Mouse (Mus musculus) hindbrain, embryonic 14.5 days (tissue): Measurements from ENCODE around the gene Lactb. TPM values are rescaled to one million over a fixed set of nuclear protein-coding genes. Genes with fewer than 3 reads are reported as not detected.

ENCODE experiments used
- ATAC-seq: fragments of 200-750 bp; cut with Nextera tagmentation; 2 replicates; pipeline ENCODE4 v1.8.0; 2017; ENCODE audit warnings: moderate number of reproducible peaks, mild to moderate bottlenecking, moderate TSS enrichment, moderate library complexity; ENCODE audit not compliant: low FRiP score
- DNase-seq: peaks from one replicate; pipeline ENCODE4 v3.0.0-alpha.2; 2015; ENCODE audit warnings: low spot score
- H3K27ac ChIP-seq: fragments of 300-500 bp; sonication (generic); 2 replicates; pipeline ENCODE4 v1.5.1; 2014; ENCODE audit warnings: mild to moderate bottlenecking, moderate library complexity
- H3K27me3 ChIP-seq: fragments of 300-500 bp; sonication (generic); 2 replicates; pipeline ENCODE4 v1.6.1; 2014; ENCODE audit warnings: mild to moderate bottlenecking, low read length, mixed read lengths; ENCODE audit not compliant: control insufficient read depth, insufficient read depth
- H3K36me3 ChIP-seq: fragments of 300-500 bp; sonication (generic); replicated peaks from 2 replicates; pipeline ENCODE4 v1.6.1; 2014; ENCODE audit not compliant: control insufficient read depth, insufficient read depth
- H3K4me1 ChIP-seq: fragments of 300-500 bp; sonication (generic); replicated peaks from 2 replicates; pipeline ENCODE4 v1.6.1; 2014; ENCODE audit warnings: antibody characterized with exemption, low read length, mixed read lengths; ENCODE audit not compliant: control insufficient read depth, insufficient read depth
- H3K4me2 ChIP-seq: fragments of 300-500 bp; sonication (generic); replicated peaks from 2 replicates; pipeline ENCODE4 v1.6.1; 2014; ENCODE audit warnings: mild to moderate bottlenecking, moderate library complexity
- H3K4me3 ChIP-seq: fragments of 300-500 bp; sonication (generic); replicated peaks from 2 replicates; pipeline ENCODE4 v1.5.1; 2014; ENCODE audit warnings: mild to moderate bottlenecking, low read length
- H3K9ac ChIP-seq: fragments of 300-500 bp; sonication (generic); 2 replicates; pipeline ENCODE4 v1.6.1; 2014
- H3K9me3 ChIP-seq: fragments of 300-500 bp; sonication (generic); 2 replicates; pipeline ENCODE4 v1.6.1; 2016; ENCODE audit warnings: low read length; ENCODE audit not compliant: control insufficient read depth
- WGBS: fragments of 180-500 bp; shearing (Covaris S2); extraction: QIAGEN DNeasy Blood & Tissue Kit; methylation state at CpG from one replicate; pipeline ENCODE4 v1.1.7; 2014; 5-methylcytosine and 5-hydroxymethylcytosine counted together
- polyA plus RNA-seq: library from polyadenylated mRNA; unstranded; fragments of >200 nt; fragmentation: Nextera tagmentation; extraction: Ambion mirVana; gene quantifications from 2 replicates; pipeline ENCODE4 v1.2.1, GENCODE M21; 2014

The Lactb gene
- polyA plus RNA-seq, 1 experiment from 2014 or later = 17.8 TPM

DNA sequence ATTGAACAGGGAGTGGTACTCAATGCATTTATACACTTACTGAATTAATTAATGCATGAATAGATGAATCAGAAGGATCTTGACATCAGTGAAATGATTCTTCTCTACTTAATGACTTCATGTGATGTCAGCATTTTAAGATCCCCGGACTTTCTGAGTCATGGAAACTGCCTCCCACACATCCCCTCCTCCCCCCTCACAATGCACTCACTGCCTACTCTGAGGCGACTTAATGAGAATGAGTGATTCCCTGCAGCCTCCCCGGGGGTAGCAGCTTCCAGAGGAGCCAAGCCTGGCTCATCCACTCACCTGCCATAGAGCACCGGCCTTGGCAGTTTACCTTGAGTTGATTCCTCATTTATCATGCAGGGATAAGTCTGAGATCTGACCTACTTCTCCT is 27.9 kb upstream of the Lactb start:
- no peaks in the 10 kb centered on the region for H3K4me1 ChIP-seq
- no peaks in the 10 kb centered on the region for H3K27me3 ChIP-seq
- ATAC-seq = no peak
- no peak for DNase-seq
- H3K9me3 ChIP-seq = no peaks in the 10 kb centered on the region
- WGBS = 28% methylated on average over 4 of the region's 4 CpGs
- no peak overlapping the region for H3K27ac ChIP-seq
- H3K36me3 ChIP-seq = no peaks in the 10 kb centered on the region
- no peak overlapping the region for H3K9ac ChIP-seq
- H3K4me2 ChIP-seq = no peak overlapping the region
- no peak overlapping the region for H3K4me3 ChIP-seq

GRCm38 (mm10) chr9:67001506-67001905 is 26.2 kb upstream of the Lactb start:
- WGBS = 81% methylated on average over 4 of the region's 4 CpGs
- H3K4me3 ChIP-seq = no peak overlapping the region
- H3K9me3 ChIP-seq = no peaks in the 10 kb centered on the region
- H3K4me1 ChIP-seq = no peaks in the 10 kb centered on the region
- no peaks in the 10 kb centered on the region for H3K27me3 ChIP-seq
- DNase-seq = no peak
- no peaks in the 10 kb centered on the region for H3K36me3 ChIP-seq
- no peak overlapping the region for H3K4me2 ChIP-seq
- no peak overlapping the region for H3K9ac ChIP-seq
- H3K27ac ChIP-seq = no peak overlapping the region
- no peak for ATAC-seq

DNA sequence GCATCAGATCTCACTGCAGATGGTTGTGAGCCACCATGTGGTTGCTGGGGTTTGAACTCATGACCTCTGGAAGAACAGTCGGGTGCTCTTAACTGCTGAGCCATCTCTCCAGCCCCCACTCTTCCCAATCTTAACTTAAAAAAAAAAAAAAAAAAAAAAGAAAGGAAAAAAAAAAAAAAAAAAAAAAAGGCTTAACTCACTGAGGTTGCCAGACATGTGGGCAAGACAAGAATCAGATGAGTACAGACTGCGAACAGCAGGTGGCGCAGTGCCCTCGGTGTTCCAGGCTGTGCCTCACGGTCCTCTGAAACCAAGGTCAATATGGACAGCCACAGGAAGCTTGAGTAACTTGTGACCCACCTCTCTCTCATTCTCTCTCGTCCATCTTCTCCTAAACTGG is 25.8 kb upstream of the Lactb start:
- no peak overlapping the region for H3K4me3 ChIP-seq
- H3K4me1 ChIP-seq = no peaks in the 10 kb centered on the region
- ATAC-seq (no peak), DNase-seq (peak; percentile 82)
- no peak overlapping the region for H3K4me2 ChIP-seq
- H3K36me3 ChIP-seq = no peaks in the 10 kb centered on the region
- no peak overlapping the region for H3K9ac ChIP-seq
- 7% methylated on average over 6 of the region's 6 CpGs for WGBS
- H3K27ac ChIP-seq = no peak overlapping the region
- no peaks in the 10 kb centered on the region for H3K27me3 ChIP-seq
- H3K9me3 ChIP-seq = no peaks in the 10 kb centered on the region

GRCm38 (mm10) chr9:66999698-67000097 is 24.4 kb upstream of the Lactb start:
- no peak overlapping the region for H3K27ac ChIP-seq
- DNase-seq (no peak), ATAC-seq (no peak)
- H3K27me3 ChIP-seq = no peaks in the 10 kb centered on the region
- no peaks in the 10 kb centered on the region for H3K4me1 ChIP-seq
- no peak overlapping the region for H3K4me3 ChIP-seq
- H3K9me3 ChIP-seq = no peaks in the 10 kb centered on the region
- no peak overlapping the region for H3K4me2 ChIP-seq
- 92% methylated on average over 8 of the region's 8 CpGs for WGBS
- H3K9ac ChIP-seq = no peak overlapping the region
- no peaks in the 10 kb centered on the region for H3K36me3 ChIP-seq

DNA sequence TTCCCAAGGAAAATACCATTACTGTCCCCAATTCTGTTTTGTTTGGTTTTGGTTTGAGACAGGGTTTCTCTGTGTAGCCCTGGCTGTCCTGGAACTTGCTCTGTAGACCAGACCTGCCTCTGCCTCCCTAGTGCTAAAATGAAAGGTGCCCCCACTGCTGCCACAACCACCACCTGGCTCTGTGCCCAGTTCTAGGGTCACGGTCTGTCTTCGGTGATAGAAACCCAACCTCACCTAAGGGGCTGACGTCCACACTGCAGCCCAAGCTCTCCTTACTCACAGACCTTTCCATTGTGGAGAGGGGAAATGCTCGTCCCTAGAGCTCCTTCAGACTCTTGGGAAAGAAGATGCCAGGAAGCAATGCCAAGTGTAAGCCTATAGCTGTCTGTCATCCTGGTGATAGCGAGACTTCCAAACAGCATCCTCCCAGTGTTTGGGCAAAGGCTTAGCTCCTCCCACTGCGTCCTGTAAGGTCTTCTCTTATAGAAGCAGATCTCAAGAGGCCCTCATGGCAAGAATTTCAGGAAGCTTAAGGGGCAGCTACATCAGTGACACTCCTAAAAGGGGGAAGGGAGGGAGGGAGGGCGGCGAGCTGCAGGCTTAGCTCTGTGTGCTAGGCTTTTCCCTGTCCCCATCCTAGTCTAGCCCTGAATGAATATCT is 16.6 kb upstream of the Lactb start:
- WGBS = 84% methylated on average over 8 of the region's 8 CpGs
- no peaks in the 10 kb centered on the region for H3K36me3 ChIP-seq
- no peak for DNase-seq
- no peak overlapping the region for H3K27ac ChIP-seq
- no peak overlapping the region for H3K4me2 ChIP-seq
- no peaks in the 10 kb centered on the region for H3K9me3 ChIP-seq
- H3K9ac ChIP-seq = no peak overlapping the region
- H3K4me3 ChIP-seq = no peak overlapping the region
- ATAC-seq = no peak
- no peaks in the 10 kb centered on the region; the same call in 1 of the 2 replicates for H3K4me1 ChIP-seq
- no peaks in the 10 kb centered on the region for H3K27me3 ChIP-seq

DNA sequence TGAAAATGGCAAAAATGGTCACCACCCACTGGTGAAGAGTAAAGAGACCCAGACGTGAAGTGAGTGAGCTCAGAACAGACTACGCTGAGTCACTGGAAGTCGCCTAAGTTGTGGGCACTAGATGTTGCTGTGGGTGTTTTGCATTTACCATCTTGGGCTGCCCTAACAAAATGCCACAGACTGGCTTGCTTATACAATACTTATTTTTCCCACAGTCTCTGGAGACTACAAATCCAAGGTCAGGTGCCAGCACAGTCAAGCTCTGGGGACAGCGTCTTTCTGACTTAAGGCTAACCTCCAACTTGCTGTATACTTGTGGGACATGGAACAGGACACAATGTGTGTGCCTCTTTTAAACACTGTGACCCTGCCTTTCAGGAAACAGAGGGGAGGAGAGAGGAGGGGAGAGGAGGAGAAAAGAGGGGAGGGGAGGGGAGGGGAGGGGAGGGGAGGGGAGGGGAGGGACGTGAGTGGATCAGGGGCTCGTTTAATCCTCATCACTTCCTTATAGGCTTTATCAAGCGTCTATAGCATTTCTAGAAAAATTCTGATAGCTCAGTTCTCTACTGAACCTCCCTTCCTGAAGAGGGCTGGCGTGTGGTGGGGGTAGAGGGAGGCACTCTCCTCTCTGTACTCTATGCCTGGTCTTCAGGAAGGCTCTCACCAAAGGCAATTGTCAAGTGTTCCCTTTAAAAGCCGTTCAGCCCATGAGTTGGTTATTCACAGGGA is 15.9 kb upstream of the Lactb start:
- H3K9ac ChIP-seq = no peak overlapping the region
- no peaks in the 10 kb centered on the region for H3K36me3 ChIP-seq
- no peak for ATAC-seq
- no peak for DNase-seq
- WGBS = 65% methylated on average over 9 of the region's 9 CpGs
- no peak overlapping the region for H3K4me2 ChIP-seq
- H3K9me3 ChIP-seq = no peaks in the 10 kb centered on the region
- no peaks in the 10 kb centered on the region for H3K27me3 ChIP-seq
- H3K4me1 ChIP-seq = no peaks in the 10 kb centered on the region; the same call in 1 of the 2 replicates
- no peak overlapping the region for H3K4me3 ChIP-seq
- H3K27ac ChIP-seq = no peak overlapping the region

DNA sequence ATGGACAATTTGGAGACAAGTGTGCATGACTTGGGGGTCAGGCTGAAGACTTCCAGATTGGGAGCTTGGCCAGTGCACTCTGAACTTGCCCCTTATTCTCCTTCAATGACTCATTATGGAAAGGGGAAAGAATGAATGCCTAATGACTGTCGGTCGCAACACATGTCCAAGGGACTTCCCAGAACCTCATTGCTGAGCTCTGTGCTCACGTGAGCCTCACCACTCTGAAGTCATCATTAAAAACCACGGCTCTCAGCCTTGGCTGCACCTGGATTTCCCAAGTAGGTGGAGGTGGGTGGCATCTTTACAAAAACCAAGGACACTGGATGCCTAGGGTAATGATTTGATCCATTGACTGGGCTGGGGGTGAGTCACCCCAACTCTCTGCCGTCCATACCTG is 14.8 kb upstream of the Lactb start:
- H3K4me2 ChIP-seq = no peak overlapping the region
- no peaks in the 10 kb centered on the region for H3K36me3 ChIP-seq
- no peaks in the 10 kb centered on the region; the same call in 1 of the 2 replicates for H3K4me1 ChIP-seq
- H3K27me3 ChIP-seq = no peaks in the 10 kb centered on the region
- DNase-seq (no peak), ATAC-seq (no peak)
- no peaks in the 10 kb centered on the region for H3K9me3 ChIP-seq
- 95% methylated on average over 5 of the region's 5 CpGs for WGBS
- H3K9ac ChIP-seq = no peak overlapping the region
- H3K27ac ChIP-seq = no peak overlapping the region
- H3K4me3 ChIP-seq = no peak overlapping the region

- H3K27ac ChIP-seq = no peak overlapping the region
- ATAC-seq = no peak
- no peaks in the 10 kb centered on the region; the same call in 1 of the 2 replicates for H3K4me1 ChIP-seq
- H3K36me3 ChIP-seq = no peaks in the 10 kb centered on the region
- H3K27me3 ChIP-seq = no peaks in the 10 kb centered on the region
- no peak for DNase-seq
- H3K4me3 ChIP-seq = no peak overlapping the region
- H3K9ac ChIP-seq = no peak overlapping the region
- 78% methylated on average over 6 of the region's 6 CpGs for WGBS
- H3K9me3 ChIP-seq = no peaks in the 10 kb centered on the region
- H3K4me2 ChIP-seq = no peak overlapping the region
Measured at GRCm38 (mm10) chr9:66989581-66989980, 14.3 kb upstream of the Lactb start.

GRCm38 (mm10) chr9:66988888-66989414 is 13.7 kb upstream of the Lactb start:
- H3K4me1 ChIP-seq = no peaks in the 10 kb centered on the region; the same call in 1 of the 2 replicates
- ATAC-seq (no peak), DNase-seq (no peak)
- WGBS = 45% methylated on average over 6 of the region's 6 CpGs
- H3K27me3 ChIP-seq = no peaks in the 10 kb centered on the region
- H3K27ac ChIP-seq = no peak overlapping the region
- no peak overlapping the region for H3K9ac ChIP-seq
- no peaks in the 10 kb centered on the region for H3K9me3 ChIP-seq
- no peak overlapping the region for H3K4me2 ChIP-seq
- H3K4me3 ChIP-seq = no peak overlapping the region
- H3K36me3 ChIP-seq = no peaks in the 10 kb centered on the region
